Mouse (Mus musculus): ENCODE data around the gene N4bp2. TPM values are rescaled to one million over a fixed set of nuclear protein-coding genes. Genes with fewer than 3 reads are reported as not detected.

N4bp2 gene
- polyA plus RNA-seq, 1 experiment from 2014 or later, result 15.4 TPM

- H3K4me2 ChIP-seq, result no peak overlapping the region
- no peaks in the 10 kb centered on the region for H3K27me3 ChIP-seq (replicated peaks)
- H3K4me1 ChIP-seq, result no peaks in the 10 kb centered on the region
- H3K9ac ChIP-seq, result no peak overlapping the region
- H3K27ac ChIP-seq (replicated peaks), result no peak overlapping the region
- ATAC-seq (ENCODE audit: extremely low read depth, insufficient number of reproducible peaks, low FRiP score, low TSS enrichment), result no peak
- peaks cover 63% of the 10 kb centered on the region for H3K36me3 ChIP-seq
- WGBS, result 78% methylated on average over 13 of the region's 13 CpGs
- H3K9me3 ChIP-seq, result no peaks in the 10 kb centered on the region
- H3K4me3 ChIP-seq, result no peak overlapping the region
Observed at GRCm38 (mm10) chr5:65781769-65782715, 18.7 kb downstream of the N4bp2 start.

GRCm38 (mm10) chr5:65790604-65791225 is 27.4 kb downstream of the N4bp2 start:
- ATAC-seq (ENCODE audit: extremely low read depth, insufficient number of reproducible peaks, low FRiP score, low TSS enrichment), result no peak
- H3K9me3 ChIP-seq, result no peaks in the 10 kb centered on the region
- peaks cover 5% of the 10 kb centered on the region; the same call in 1 of the 2 replicates for H3K4me1 ChIP-seq
- no peak overlapping the region for H3K9ac ChIP-seq
- no peak overlapping the region for H3K4me3 ChIP-seq
- H3K27ac ChIP-seq (replicated peaks), result no peak overlapping the region
- no peak overlapping the region for H3K4me2 ChIP-seq
- WGBS, result 74% methylated on average over 16 of the region's 16 CpGs
- peaks cover 69% of the 10 kb centered on the region for H3K36me3 ChIP-seq
- H3K27me3 ChIP-seq (replicated peaks), result no peaks in the 10 kb centered on the region

- Histone ChIP-seq H3K4me2 (no peak overlapping the region), H3K4me3 (no peak overlapping the region), H3K9me3 (no peaks in the 10 kb centered on the region), H3K27me3 (replicated peaks) (no peaks in the 10 kb centered on the region), H3K9ac (no peak overlapping the region), H3K4me1 (peaks cover 5% of the 10 kb centered on the region; the same call in 1 of the 2 replicates), H3K36me3 (peaks cover 77% of the 10 kb centered on the region), H3K27ac (replicated peaks) (no peak overlapping the region)
- 70% methylated on average over 3 of the region's 3 CpGs for WGBS
- ATAC-seq (ENCODE audit: extremely low read depth, insufficient number of reproducible peaks, low FRiP score, low TSS enrichment), result no peak
Observed at GRCm38 (mm10) chr5:65794202-65794601, 30.9 kb downstream of the N4bp2 start.

GRCm38 (mm10) chr5:65794702-65795101 is 31.4 kb downstream of the N4bp2 start:
- H3K4me1 ChIP-seq, result peaks cover 5% of the 10 kb centered on the region; the same call in 1 of the 2 replicates
- H3K27me3 ChIP-seq (replicated peaks), result no peaks in the 10 kb centered on the region
- ATAC-seq (ENCODE audit: extremely low read depth, insufficient number of reproducible peaks, low FRiP score, low TSS enrichment), result no peak
- WGBS, result 72% methylated on average over 3 of the region's 3 CpGs
- no peak overlapping the region for H3K4me2 ChIP-seq
- H3K9ac ChIP-seq, result no peak overlapping the region
- H3K36me3 ChIP-seq, result peaks cover 81% of the 10 kb centered on the region
- H3K9me3 ChIP-seq, result no peaks in the 10 kb centered on the region
- no peak overlapping the region for H3K27ac ChIP-seq (replicated peaks)
- no peak overlapping the region for H3K4me3 ChIP-seq

- Histone ChIP-seq H3K4me3 (no peak overlapping the region), H3K4me1 (peaks cover 5% of the 10 kb centered on the region; the same call in 1 of the 2 replicates), H3K4me2 (no peak overlapping the region), H3K36me3 (peaks cover 79% of the 10 kb centered on the region), H3K27ac (replicated peaks) (no peak overlapping the region), H3K9me3 (no peaks in the 10 kb centered on the region), H3K27me3 (replicated peaks) (no peaks in the 10 kb centered on the region), H3K9ac (no peak overlapping the region)
- 80% methylated on average over 9 of the region's 9 CpGs for WGBS
- ATAC-seq (ENCODE audit: extremely low read depth, insufficient number of reproducible peaks, low FRiP score, low TSS enrichment), result no peak
Observed at GRCm38 (mm10) chr5:65795293-65795993, 32.1 kb downstream of the N4bp2 start.

- Histone ChIP-seq H3K36me3 (peaks cover 76% of the 10 kb centered on the region), H3K9ac (no peak overlapping the region), H3K4me2 (no peak overlapping the region), H3K4me3 (no peak overlapping the region), H3K27ac (replicated peaks) (no peak overlapping the region), H3K4me1 (peaks cover 5% of the 10 kb centered on the region; the same call in 1 of the 2 replicates), H3K27me3 (replicated peaks) (no peaks in the 10 kb centered on the region), H3K9me3 (no peaks in the 10 kb centered on the region)
- no peak for ATAC-seq (ENCODE audit: extremely low read depth, insufficient number of reproducible peaks, low FRiP score, low TSS enrichment)
- 98% methylated on average over 1 of the region's 1 CpGs for WGBS
Observed at GRCm38 (mm10) chr5:65795994-65796298, 32.6 kb downstream of the N4bp2 start.

GRCm38 (mm10) chr5:65823601-65824133 is 60.3 kb downstream of the N4bp2 start:
- Histone ChIP-seq H3K36me3 (peaks cover 81% of the 10 kb centered on the region), H3K9ac (no peak overlapping the region), H3K27me3 (replicated peaks) (no peaks in the 10 kb centered on the region), H3K4me2 (no peak overlapping the region), H3K9me3 (no peaks in the 10 kb centered on the region), H3K4me1 (no peaks in the 10 kb centered on the region), H3K4me3 (no peak overlapping the region), H3K27ac (replicated peaks) (no peak overlapping the region)
- ATAC-seq (ENCODE audit: extremely low read depth, insufficient number of reproducible peaks, low FRiP score, low TSS enrichment), result no peak
- WGBS, result 74% methylated on average over 5 of the region's 5 CpGs

- Histone ChIP-seq H3K36me3 (peaks cover 68% of the 10 kb centered on the region), H3K4me3 (no peak overlapping the region), H3K27ac (replicated peaks) (no peak overlapping the region), H3K4me2 (no peak overlapping the region), H3K27me3 (replicated peaks) (no peaks in the 10 kb centered on the region), H3K9me3 (no peaks in the 10 kb centered on the region), H3K4me1 (0 out of 2 replicates have a peak, but pooled peaks cover 1% of the 10 kb centered on the region), H3K9ac (no peak overlapping the region)
- 93% methylated on average over 4 of the region's 4 CpGs for WGBS
- ATAC-seq (ENCODE audit: extremely low read depth, insufficient number of reproducible peaks, low FRiP score, low TSS enrichment), result no peak
Observed at GRCm38 (mm10) chr5:65826476-65826875, 63.2 kb downstream of the N4bp2 start.

GRCm38 (mm10) chr5:65827102-65827501 is 63.8 kb downstream of the N4bp2 start:
- H3K36me3 ChIP-seq, result peaks cover 62% of the 10 kb centered on the region
- H3K9me3 ChIP-seq, result no peaks in the 10 kb centered on the region
- H3K4me3 ChIP-seq, result no peak overlapping the region
- ATAC-seq (ENCODE audit: extremely low read depth, insufficient number of reproducible peaks, low FRiP score, low TSS enrichment), result no peak
- peaks cover 7% of the 10 kb centered on the region; the same call in 1 of the 2 replicates for H3K4me1 ChIP-seq
- H3K4me2 ChIP-seq, result no peak overlapping the region
- H3K9ac ChIP-seq, result no peak overlapping the region
- 87% methylated on average over 8 of the region's 8 CpGs for WGBS
- H3K27me3 ChIP-seq (replicated peaks), result no peaks in the 10 kb centered on the region
- H3K27ac ChIP-seq (replicated peaks), result no peak overlapping the region

GRCm38 (mm10) chr5:65828261-65828660 is 64.9 kb downstream of the N4bp2 start:
- Histone ChIP-seq H3K4me1 (peaks cover 10% of the 10 kb centered on the region; the same call in 1 of the 2 replicates), H3K4me2 (no peak overlapping the region), H3K27me3 (replicated peaks) (no peaks in the 10 kb centered on the region), H3K27ac (replicated peaks) (no peak overlapping the region), H3K4me3 (no peak overlapping the region), H3K9ac (no peak overlapping the region), H3K36me3 (peaks cover 53% of the 10 kb centered on the region), H3K9me3 (no peaks in the 10 kb centered on the region)
- 97% methylated on average over 5 of the region's 5 CpGs for WGBS
- no peak for ATAC-seq (ENCODE audit: extremely low read depth, insufficient number of reproducible peaks, low FRiP score, low TSS enrichment)

GRCm38 (mm10) chr5:65829059-65829458 is 65.7 kb downstream of the N4bp2 start:
- no peak overlapping the region for H3K27ac ChIP-seq (replicated peaks)
- H3K36me3 ChIP-seq, result peaks cover 45% of the 10 kb centered on the region
- H3K27me3 ChIP-seq (replicated peaks), result no peaks in the 10 kb centered on the region
- H3K9ac ChIP-seq, result no peak overlapping the region
- ATAC-seq (ENCODE audit: extremely low read depth, insufficient number of reproducible peaks, low FRiP score, low TSS enrichment), result no peak
- WGBS, result 73% methylated on average over 2 of the region's 2 CpGs
- no peak overlapping the region for H3K4me3 ChIP-seq
- no peaks in the 10 kb centered on the region for H3K9me3 ChIP-seq
- peaks cover 10% of the 10 kb centered on the region; the same call in 1 of the 2 replicates for H3K4me1 ChIP-seq
- H3K4me2 ChIP-seq, result no peak overlapping the region

Data from heart, embryonic 13.5 days (tissue).